Mouse (Mus musculus) megakaryocyte-erythroid progenitor cell, adult 5 weeks (primary cell): ENCODE results near the gene Sf3b6. TPM values are rescaled to one million over a fixed set of nuclear protein-coding genes. Genes with fewer than 3 reads are reported as not detected.

Experiments
- polyA plus RNA-seq: library from polyadenylated mRNA; stranded (reverse); fragments of >175 nt; gene quantifications from 2 replicates; pipeline ENCODE4 v1.2.3, GENCODE M21; 2012

Sf3b6 gene
- polyA plus RNA-seq = 10.7 and 11.9 TPM in 2 replicates

DNA sequence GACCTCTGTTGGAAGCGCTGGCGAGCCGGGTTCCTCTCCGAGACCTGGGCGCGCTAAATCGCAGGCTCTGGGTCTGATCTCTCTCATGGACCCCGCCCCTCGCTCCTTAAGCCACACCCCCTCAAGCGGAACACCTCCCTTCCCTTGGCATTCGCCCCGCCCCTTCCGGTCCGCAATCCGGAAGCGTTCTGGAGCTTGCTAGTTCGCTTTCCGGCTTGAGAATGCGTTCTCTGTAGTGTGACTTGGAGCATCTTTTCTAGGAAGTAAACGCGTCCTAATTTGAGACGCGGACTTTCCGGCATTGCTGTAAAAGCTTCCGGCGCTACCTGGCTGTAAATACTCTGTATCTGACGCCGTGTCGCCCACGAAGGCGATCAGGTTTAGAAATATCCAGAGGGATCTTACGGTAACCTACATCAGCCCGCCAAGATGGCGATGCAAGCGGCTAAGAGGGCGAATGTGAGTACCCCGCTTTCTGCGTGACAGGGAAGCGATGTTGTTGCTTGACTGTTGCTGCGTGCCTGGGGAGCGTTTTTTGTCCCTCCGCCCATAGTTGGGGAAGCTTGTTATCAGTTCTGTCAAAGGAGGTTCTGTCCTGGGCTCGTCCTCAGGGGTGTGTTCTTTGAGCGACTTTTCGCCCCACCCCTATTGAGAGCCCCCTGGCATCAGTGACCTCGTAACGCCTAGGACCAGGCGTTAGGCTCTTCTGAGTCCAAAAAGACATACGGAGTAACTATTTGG, at the start of gene Sf3b6:
Sf3b6 (plus strand) TSS at position 184 of the 741 bp plus-strand sequence.

GRCm38 (mm10) chr12:4768492-4769332, 48.6 kb upstream of the Sf3b6 start, which contains the start of the genes Pfn4 and Fam228b:
Gene Pfn4, plus strand, starts transcription at chr12:4769022.
Gene Fam228b, minus strand, starts transcription at chr12:4769267.

DNA sequence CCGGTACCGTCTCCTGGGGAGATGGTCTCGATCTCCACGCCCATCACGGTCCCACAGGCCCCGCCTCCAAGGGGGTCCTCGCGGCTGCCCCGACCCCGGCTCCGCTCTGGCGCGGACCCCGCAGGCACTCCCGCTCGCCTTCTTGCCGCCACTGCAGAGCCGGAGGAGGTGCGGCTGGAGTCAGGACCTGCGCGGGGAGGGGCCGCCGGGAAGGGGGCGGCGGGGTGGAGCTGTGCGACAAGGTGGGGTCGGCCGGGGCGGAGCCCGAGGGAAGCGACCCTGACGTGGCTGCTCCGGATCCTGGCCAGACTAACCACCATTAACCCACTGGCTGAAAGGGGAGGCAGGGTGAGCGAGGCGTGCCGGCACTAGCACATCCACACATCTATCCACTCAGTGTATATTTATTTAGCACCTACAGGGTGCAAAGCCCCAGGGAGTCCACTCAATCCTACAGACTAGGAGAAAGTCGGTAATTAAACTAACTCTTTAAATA, 24.1 kb downstream of the Sf3b6 start, which contains the start of gene Fkbp1b:
Fkbp1b (minus strand) TSS at position 200 of the 496 bp plus-strand sequence.

DNA sequence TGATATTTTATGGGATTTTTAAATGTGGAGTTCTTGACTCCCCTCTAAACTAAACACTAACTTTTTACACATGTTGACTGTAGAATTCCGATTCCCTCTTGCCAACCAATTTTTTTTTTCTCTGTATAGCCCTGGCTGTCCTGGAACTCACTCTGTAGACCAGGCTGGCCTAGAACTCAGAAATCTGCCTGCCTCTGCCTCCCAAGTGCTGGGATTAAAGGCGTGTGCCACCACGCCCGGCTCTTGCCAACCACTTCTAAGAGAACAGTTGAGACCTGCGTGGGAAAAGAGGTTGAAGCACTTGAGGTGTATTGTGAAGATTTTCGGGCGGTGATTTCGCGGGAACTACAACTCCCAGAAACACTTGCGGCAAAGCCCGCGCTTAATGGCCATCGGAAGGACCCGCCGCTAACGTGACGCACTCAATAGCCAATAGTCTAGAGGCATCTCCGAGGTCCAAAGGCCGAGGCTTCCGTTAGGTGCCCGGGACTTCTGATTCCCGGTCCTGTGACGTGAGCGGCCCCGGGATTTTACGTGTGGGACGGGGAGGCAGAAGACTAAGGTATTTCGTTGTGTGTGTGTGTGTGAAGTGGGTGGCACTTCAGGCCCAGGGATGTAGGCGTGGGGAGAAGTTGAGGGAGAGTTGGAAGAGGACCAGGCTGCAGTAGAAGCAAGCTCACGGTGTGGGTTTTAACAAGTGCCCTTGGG, 25.7 kb downstream of the Sf3b6 start, which contains the start of gene Wdcp:
Wdcp (plus strand) TSS at position 414 of the 708 bp plus-strand sequence.

DNA sequence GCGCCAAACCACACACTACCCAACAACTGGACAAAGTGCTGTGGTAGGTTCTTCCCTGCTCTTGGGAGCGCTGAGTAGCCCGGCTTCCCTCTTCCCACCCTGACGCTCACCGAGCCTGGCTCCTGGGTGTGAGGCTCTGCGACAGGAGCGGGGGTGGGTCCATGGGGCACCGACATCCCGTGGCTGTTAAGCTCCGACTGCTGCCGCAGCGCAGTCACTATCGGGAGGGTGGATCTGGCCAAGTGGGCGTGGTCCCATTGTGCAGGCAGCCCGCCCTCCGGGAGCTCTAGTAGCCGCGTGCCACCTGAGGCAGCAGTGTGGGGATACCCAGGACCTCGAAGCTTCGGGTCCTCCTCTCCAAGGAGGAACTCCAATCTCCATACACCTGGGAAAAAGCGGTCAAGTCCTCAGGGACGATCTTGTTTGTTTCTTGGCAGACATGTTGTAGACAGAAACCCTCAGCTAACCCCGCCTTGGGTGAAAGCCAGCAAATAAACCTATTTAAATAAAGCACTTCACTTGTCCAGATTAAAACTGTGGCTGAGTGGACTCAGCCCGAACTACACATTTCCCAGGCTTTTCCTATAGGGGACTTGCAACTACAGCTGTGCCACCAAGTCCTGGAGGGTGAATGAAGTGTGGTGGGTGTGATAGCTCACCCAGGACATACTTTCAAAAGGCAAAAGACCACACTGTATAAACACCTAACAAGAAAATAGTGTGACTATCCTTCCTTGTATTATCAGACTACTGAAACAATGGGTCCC, 57.0 kb downstream of the Sf3b6 start, which contains the start of gene Mfsd2b:
Mfsd2b (minus strand) TSS at position 199 of the 767 bp plus-strand sequence.

Other genes starting within 250 kb of the Sf3b6 start
- gene Itsn2, start 224.9 kb upstream of the Sf3b6 start, polyA plus RNA-seq = 11.5 and 18.4 TPM in 2 replicates
- not detected in 2 replicates for gene Gm3625, start 224.6 kb upstream of the Sf3b6 start, polyA plus RNA-seq
- gene Fam228a, start 79.1 kb upstream of the Sf3b6 start, polyA plus RNA-seq = 0.06 TPM in 1 of 2 replicates, not detected in the other
- 0.03 and 0.13 TPM in 2 replicates for gene Pfn4, start 48.5 kb upstream of the Sf3b6 start, polyA plus RNA-seq
- gene Fam228b, start 48.3 kb upstream of the Sf3b6 start, polyA plus RNA-seq = 2.1 and 3.2 TPM in 2 replicates
- gene Fkbp1b, start 24.0 kb downstream of the Sf3b6 start, polyA plus RNA-seq = 7.0 and 12.6 TPM in 2 replicates
- gene Wdcp, start 25.8 kb downstream of the Sf3b6 start, polyA plus RNA-seq = 0.59 and 1.6 TPM in 2 replicates
- 76.2 and 126 TPM in 2 replicates for gene Mfsd2b, start 56.8 kb downstream of the Sf3b6 start, polyA plus RNA-seq
- 17.2 and 17.5 TPM in 2 replicates for gene Ubxn2a, start 90.2 kb downstream of the Sf3b6 start, polyA plus RNA-seq
- 14.1 and 15.8 TPM in 2 replicates for gene Atad2b, start 99.8 kb downstream of the Sf3b6 start, polyA plus RNA-seq